Mouse (Mus musculus): ENCODE data around the gene Cacna2d2.

The Cacna2d2 gene

GRCm38 (mm10) chr9:107409449-107409848 lies 10.0 kb downstream of the Cacna2d2 start:
- no peak for DNase-seq

- no peak for DNase-seq
These were observed 17.7 kb downstream of the Cacna2d2 start for GRCm38 (mm10) chr9:107417106-107417505.

- no peak for DNase-seq
These were observed 20.3 kb downstream of the Cacna2d2 start for GRCm38 (mm10) chr9:107419491-107420244.

GRCm38 (mm10) chr9:107420898-107421297 lies 21.5 kb downstream of the Cacna2d2 start:
- DNase-seq = no peak

GRCm38 (mm10) chr9:107422878-107423277 lies 23.5 kb downstream of the Cacna2d2 start:
- DNase-seq = no peak

GRCm38 (mm10) chr9:107424485-107425175 lies 25.2 kb downstream of the Cacna2d2 start:
- DNase-seq = no peak

GRCm38 (mm10) chr9:107427876-107428275 lies 28.5 kb downstream of the Cacna2d2 start:
- no peak for DNase-seq

GRCm38 (mm10) chr9:107428451-107429186 lies 29.2 kb downstream of the Cacna2d2 start:
- no peak for DNase-seq

- no peak for DNase-seq
These were observed 31.0 kb downstream of the Cacna2d2 start for GRCm38 (mm10) chr9:107430445-107430844.

- DNase-seq = no peak
These were observed 33.1 kb downstream of the Cacna2d2 start for GRCm38 (mm10) chr9:107432546-107432945.

GRCm38 (mm10) chr9:107434851-107435250 lies 35.4 kb downstream of the Cacna2d2 start:
- no peak for DNase-seq

- no peak for DNase-seq
These were observed 35.9 kb downstream of the Cacna2d2 start for GRCm38 (mm10) chr9:107435285-107435684.

GRCm38 (mm10) chr9:107442891-107443290 lies 43.5 kb downstream of the Cacna2d2 start:
- no peak for DNase-seq

- DNase-seq = no peak
These were observed 43.9 kb downstream of the Cacna2d2 start for GRCm38 (mm10) chr9:107443324-107443723.

- no peak for DNase-seq
These were observed 45.6 kb downstream of the Cacna2d2 start for GRCm38 (mm10) chr9:107445011-107445471.

GRCm38 (mm10) chr9:107448805-107449517 lies 49.5 kb downstream of the Cacna2d2 start:
- DNase-seq = no peak

- DNase-seq = no peak
These were observed 52.0 kb downstream of the Cacna2d2 start for GRCm38 (mm10) chr9:107451400-107451799.

- DNase-seq = no peak
These were observed 52.6 kb downstream of the Cacna2d2 start for GRCm38 (mm10) chr9:107451891-107452521.

GRCm38 (mm10) chr9:107452552-107452951 lies 53.1 kb downstream of the Cacna2d2 start:
- no peak for DNase-seq

GRCm38 (mm10) chr9:107453151-107453550 lies 53.7 kb downstream of the Cacna2d2 start:
- no peak for DNase-seq

- DNase-seq = peak; percentile 72
These were observed 57.3 kb downstream of the Cacna2d2 start for GRCm38 (mm10) chr9:107456667-107457066.

GRCm38 (mm10) chr9:107462907-107463306 lies 63.5 kb downstream of the Cacna2d2 start:
- no peak for DNase-seq

All from right cerebral cortex, postnatal 4 days (tissue).